Mouse (Mus musculus) liver, embryonic 14.5 days (tissue): ENCODE measurements at regions not wholly inside any gene's neighbourhood (a gene's known extent, or its start where the extent isn't known, plus 50 kb on each side); places are given as distances from the start of the nearest gene placed in this dataset.

Experiments used
- CTCF ChIP-seq: IDR thresholded peaks from 2 replicates; pipeline ENCODE4 v1.5.1; 2016; ENCODE audit warnings: antibody characterized with exemption, low read depth, control low read depth
- EP300 ChIP-seq: IDR thresholded peaks from 2 replicates; pipeline ENCODE4 v1.6.1; 2016; ENCODE audit warnings: antibody characterized with exemption, low read depth

- TF ChIP-seq CTCF (no peak), EP300 (no peak)
These were observed 168.6 kb upstream of the Gdnf start for GRCm38 (mm10) chr15:7642075-7642474.
